ENCODE assay signal across 26 mouse cellular contexts in the genomic region with DNA sequence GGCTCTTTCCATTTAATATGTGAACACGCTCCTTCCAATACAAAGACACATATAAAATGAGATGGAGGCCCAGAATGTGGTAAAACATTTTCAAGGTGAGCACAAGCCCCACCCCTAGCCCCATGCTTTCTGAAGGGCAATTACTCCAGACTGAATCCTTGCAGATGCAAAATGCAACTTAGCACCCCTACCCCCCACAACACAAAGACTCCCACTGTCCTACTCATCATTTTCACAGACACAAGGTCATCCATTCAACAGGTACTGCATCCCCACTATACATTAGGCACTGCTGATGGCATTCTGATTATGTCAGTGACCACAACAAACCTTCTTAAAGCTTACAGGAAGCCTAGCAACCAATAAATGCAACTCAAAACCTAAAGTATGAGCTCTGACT.
"Had no signal": no experiment of that assay in that cellular context is flagged by ENCODE, and none has a peak within 500 bp of the region (broad histone marks: within the 10 kb centered on the region; RNA-seq: fewer than 3 reads in every experiment).

No protein-coding gene starts in this region.

- H3K4me2 ChIP-seq: embryonic facial prominence, embryonic 12.5 days; embryonic facial prominence, embryonic 13.5 days; embryonic facial prominence, embryonic 15.5 days; forebrain, embryonic 12.5 days; forebrain, embryonic 13.5 days; forebrain, embryonic 15.5 days; heart, embryonic 11.5 days had no signal

- H3K27ac ChIP-seq: embryonic facial prominence, embryonic 10.5 days; embryonic facial prominence, embryonic 12.5 days; embryonic facial prominence, embryonic 13.5 days; embryonic facial prominence, embryonic 15.5 days; forebrain, embryonic 10.5 days; forebrain, embryonic 12.5 days; forebrain, embryonic 13.5 days; forebrain, embryonic 15.5 days; gastrocnemius, adult 2 months; heart, embryonic 10.5 days had no signal

- DNase-seq: cerebellum, adult 9-11 months; cerebellum, postnatal 10 days; cerebellum, postnatal 14 days; cerebellum, postnatal 25 days; cerebellum, postnatal 36 days; embryo, embryonic 11 days; forebrain, postnatal 0 days; gastrocnemius, adult 2 months; gastrocnemius, postnatal 10 days; gastrocnemius, postnatal 14 days; gastrocnemius, postnatal 25 days; gastrocnemius, postnatal 36 days; heart, adult 18-20 months had no signal

- H3K36me3 ChIP-seq: embryonic facial prominence, embryonic 10.5 days; embryonic facial prominence, embryonic 12.5 days; embryonic facial prominence, embryonic 13.5 days; embryonic facial prominence, embryonic 15.5 days; forebrain, embryonic 10.5 days; forebrain, embryonic 12.5 days; forebrain, embryonic 15.5 days; heart, embryonic 10.5 days had no signal

- H3K4me3 ChIP-seq: embryonic facial prominence, embryonic 10.5 days; embryonic facial prominence, embryonic 12.5 days; embryonic facial prominence, embryonic 13.5 days; embryonic facial prominence, embryonic 15.5 days; erythroblast, embryonic 14.5 days; forebrain, embryonic 10.5 days; forebrain, embryonic 12.5 days; forebrain, embryonic 13.5 days; forebrain, embryonic 15.5 days; gastrocnemius, adult 2 months; heart, embryonic 10.5 days had no signal

- H3K9me3 ChIP-seq: embryonic facial prominence, embryonic 12.5 days; embryonic facial prominence, embryonic 13.5 days; embryonic facial prominence, embryonic 15.5 days; forebrain, embryonic 10.5 days; forebrain, embryonic 13.5 days; forebrain, embryonic 15.5 days; heart, embryonic 10.5 days had no signal

- H3K9ac ChIP-seq: embryonic facial prominence, embryonic 12.5 days; embryonic facial prominence, embryonic 13.5 days; embryonic facial prominence, embryonic 15.5 days; forebrain, embryonic 12.5 days; forebrain, embryonic 13.5 days; forebrain, embryonic 15.5 days; forebrain, postnatal 0 days had no signal

- ATAC-seq: forebrain, embryonic 13.5 days; forebrain, embryonic 14.5 days; forebrain, embryonic 15.5 days; forebrain, embryonic 16.5 days; forebrain, postnatal 0 days had no signal

- H3K4me1 ChIP-seq: embryonic facial prominence, embryonic 10.5 days; embryonic facial prominence, embryonic 12.5 days; embryonic facial prominence, embryonic 13.5 days; embryonic facial prominence, embryonic 15.5 days; forebrain, embryonic 10.5 days; forebrain, embryonic 12.5 days; forebrain, embryonic 13.5 days; forebrain, embryonic 15.5 days had no signal

- H3K27me3 ChIP-seq: embryonic facial prominence, embryonic 12.5 days; embryonic facial prominence, embryonic 13.5 days; embryonic facial prominence, embryonic 15.5 days; forebrain, embryonic 12.5 days; forebrain, embryonic 13.5 days; forebrain, embryonic 15.5 days had no signal
